Mouse (Mus musculus) kidney, adult 2 months (tissue): ENCODE measurements around the gene Lce1k. TPM values are rescaled to one million over a fixed set of nuclear protein-coding genes. Genes with fewer than 3 reads are reported as not detected.
"Not testable (repeated sequence)": the region's sequence is repeated elsewhere in the genome, so short reads cannot be mapped to it uniquely, and the experiment has no call there.

Source experiments
- DNase-seq: peaks from one replicate; pipeline ENCODE4 v3.0.0; 2021
- H3K27ac ChIP-seq: fragments of 200-500 bp; 2 replicates; pipeline ENCODE4 v1.5.1; 2012; ENCODE audit warnings: low read depth, low read length, control low read depth, inconsistent platforms; ENCODE audit not compliant: insufficient read depth
- H3K27me3 ChIP-seq: fragments of 200-500 bp; replicated peaks from 2 replicates; pipeline ENCODE4 v1.6.1; 2012; ENCODE audit warnings: mild to moderate bottlenecking, moderate library complexity, low read length, inconsistent platforms; ENCODE audit not compliant: control insufficient read depth, insufficient read depth
- H3K36me3 ChIP-seq: fragments of 200-500 bp; 2 replicates; pipeline ENCODE4 v1.6.1; 2012; ENCODE audit warnings: mild to moderate bottlenecking, moderate library complexity, low read length, inconsistent platforms; ENCODE audit not compliant: control insufficient read depth, insufficient read depth
- H3K4me1 ChIP-seq: fragments of 200-500 bp; 2 replicates; pipeline ENCODE4 v1.6.1; 2011; ENCODE audit warnings: low read length; ENCODE audit not compliant: control insufficient read depth, insufficient read depth
- H3K4me3 ChIP-seq: fragments of 200-500 bp; 2 replicates; pipeline ENCODE4 v1.5.1; 2011; ENCODE audit warnings: mild to moderate bottlenecking, low read depth, low read length, control low read depth; ENCODE audit not compliant: insufficient read depth
- CTCF ChIP-seq: fragments of 200-500 bp; conservative IDR thresholded peaks from 2 replicates; pipeline ENCODE4 v1.5.1; 2011; ENCODE audit warnings: low read depth, mild to moderate bottlenecking, control low read depth, low read length, moderate library complexity, mixed read lengths; ENCODE audit not compliant: insufficient read depth, insufficient read length
- POLR2A ChIP-seq: fragments of 200-500 bp; IDR thresholded peaks from one replicate; pipeline ENCODE4 v1.6.1; 2011; ENCODE audit warnings: low read depth, low read length, control low read depth
- WGBS: fragments of 180-500 bp; shearing (Covaris S2); methylation state at CpG from one replicate; pipeline ENCODE4 v1.1.7; 2018; 5-methylcytosine and 5-hydroxymethylcytosine counted together
- polyA plus RNA-seq: library from polyadenylated mRNA; depleted of rRNA; stranded (reverse); fragments of >200 nt; gene quantifications from 2 replicates; pipeline ENCODE4 v1.2.3, GENCODE M21; 2012; rRNA removed

Gene Lce1k
- not detected in 2 replicates for polyA plus RNA-seq

GRCm38 (mm10) chr3:92807791-92808190 lies at the start of gene Lce1k:
Gene Lce1k, minus strand, starts transcription at chr3:92807891.
- Histone ChIP-seq H3K27me3 (no peaks in the 10 kb centered on the region), H3K27ac (no peak within 1 kb of the TSS), H3K4me3 (no peak within 1 kb of the TSS), H3K4me1 (no peaks in the 10 kb centered on the region), H3K36me3 (no peaks in the 10 kb centered on the region)
- no peak for DNase-seq
- no peak for TF ChIP-seq CTCF

GRCm38 (mm10) chr3:92851186-92851585 lies 43.5 kb upstream of the Lce1k start, which contains the start of gene Lce1l:
Gene Lce1l, minus strand, starts transcription at chr3:92851286.
- Histone ChIP-seq H3K4me1 (no peaks in the 10 kb centered on the region), H3K27ac (no peak within 1 kb of the TSS), H3K27me3 (no peaks in the 10 kb centered on the region), H3K4me3 (no peak within 1 kb of the TSS), H3K36me3 (no peaks in the 10 kb centered on the region)
- no peak for DNase-seq
- WGBS: 88% methylated on average over 3 of the region's 3 CpGs
- TF ChIP-seq CTCF (no peak), POLR2A (no peak)

GRCm38 (mm10) chr3:92827108-92827507 lies 19.4 kb upstream of the Lce1k start, which contains the start of gene Kprp:
Gene Kprp, minus strand, starts transcription at chr3:92827247.
- DNase-seq: no peak
- WGBS: 3% methylated on average over 1 of the region's 1 CpGs
- Histone ChIP-seq H3K4me3 (no peak within 1 kb of the TSS), H3K27me3 (no peaks in the 10 kb centered on the region), H3K27ac (no peak within 1 kb of the TSS), H3K4me1 (no peaks in the 10 kb centered on the region), H3K36me3 (no peaks in the 10 kb centered on the region)
- TF ChIP-seq POLR2A: no peak
- TF ChIP-seq CTCF: no peak

- no peak overlapping the region for H3K4me3 ChIP-seq
- TF ChIP-seq CTCF (no peak), POLR2A (no peak)
- no peaks in the 10 kb centered on the region for H3K27me3 ChIP-seq
- H3K27ac ChIP-seq: no peak overlapping the region
- DNase-seq: peak; percentile 5
- no peaks in the 10 kb centered on the region for H3K4me1 ChIP-seq
- H3K36me3 ChIP-seq: no peaks in the 10 kb centered on the region
- 32% methylated on average over 1 of the region's 1 CpGs for WGBS
Observed at GRCm38 (mm10) chr3:92825808-92826207, 18.1 kb upstream of the Lce1k start.

- not testable (repeated sequence) for H3K4me3 ChIP-seq, H3K27me3 ChIP-seq, H3K4me1 ChIP-seq, H3K27ac ChIP-seq, H3K36me3 ChIP-seq, DNase-seq
- WGBS: 88% methylated on average over 2 of the region's 2 CpGs
Observed at GRCm38 (mm10) chr3:92816036-92816435, 8.3 kb upstream of the Lce1k start.

GRCm38 (mm10) chr3:92815581-92815980 lies 7.9 kb upstream of the Lce1k start:
- 92% methylated on average over 3 of the region's 3 CpGs for WGBS
- no peaks in the 10 kb centered on the region for H3K36me3 ChIP-seq
- TF ChIP-seq POLR2A (no peak), CTCF (no peak)
- no peak overlapping the region for H3K4me3 ChIP-seq
- H3K27ac ChIP-seq: no peak overlapping the region
- H3K27me3 ChIP-seq: no peaks in the 10 kb centered on the region
- H3K4me1 ChIP-seq: no peaks in the 10 kb centered on the region
- DNase-seq: no peak

GRCm38 (mm10) chr3:92790414-92790813 lies 17.3 kb downstream of the Lce1k start, which contains the start of gene Lce1j:
Gene Lce1j, minus strand, starts transcription at chr3:92790514.
- 92% methylated on average over 1 of the region's 1 CpGs for WGBS
- DNase-seq: no peak
- TF ChIP-seq CTCF: no peak
- no peak for TF ChIP-seq POLR2A
- no peak within 1 kb of the TSS for H3K4me3 ChIP-seq
- H3K27ac ChIP-seq: no peak within 1 kb of the TSS
- no peaks in the 10 kb centered on the region for H3K36me3 ChIP-seq
- H3K4me1 ChIP-seq: no peaks in the 10 kb centered on the region
- H3K27me3 ChIP-seq: no peaks in the 10 kb centered on the region

GRCm38 (mm10) chr3:92778799-92779198 lies 28.9 kb downstream of the Lce1k start, which contains the start of gene Lce1i:
Gene Lce1i, minus strand, starts transcription at chr3:92778899.
- Histone ChIP-seq H3K27ac (no peak within 1 kb of the TSS), H3K4me3 (no peak within 1 kb of the TSS), H3K36me3 (no peaks in the 10 kb centered on the region), H3K4me1 (no peaks in the 10 kb centered on the region), H3K27me3 (no peaks in the 10 kb centered on the region)
- TF ChIP-seq CTCF (no peak), POLR2A (no peak)
- no peak for DNase-seq
- WGBS: 80% methylated on average over 1 of the region's 1 CpGs
